In genomic region chr2:122762991-122763390, GRCm38 (mm10) we compare ENCODE assay signal across 23 mouse cellular contexts. TPM values are rescaled to one million over a fixed set of nuclear protein-coding genes. Genes with fewer than 3 reads are reported as not detected.
DNase-seq lines count a peak whose midpoint lies in the region; ATAC-seq and TF ChIP-seq lines count a peak whose summit lies in the region.
"Had no signal": no experiment of that assay in that cellular context is flagged by ENCODE, and none has a peak within 500 bp of the region (broad histone marks: within the 10 kb centered on the region; RNA-seq: fewer than 3 reads in every experiment).

No protein-coding gene starts in this region.

- no peak overlapping the region for H3K4me3 ChIP-seq in heart, adult 2 months
- no peak overlapping the region for H3K4me3 ChIP-seq in kidney, postnatal 0 days (replicated peaks; ENCODE audit: low read depth, low read length)
- no peak overlapping the region for H3K4me3 ChIP-seq in bone marrow macrophage, adult 2 months (ENCODE audit: insufficient read depth, low read length)
- H3K4me3 ChIP-seq in brown adipose tissue, adult 24 weeks (ENCODE audit: insufficient read depth, low read depth, low read length): no peak overlapping the region
- H3K4me3 ChIP-seq in forebrain, embryonic 15.5 days: no peak overlapping the region
- H3K4me3 ChIP-seq: forebrain, embryonic 10.5 days; forebrain, embryonic 13.5 days; heart, embryonic 12.5 days; heart, embryonic 15.5 days; hindbrain, embryonic 12.5 days; hindbrain, embryonic 15.5 days had no signal

- no peak overlapping the region for H3K4me2 ChIP-seq in kidney, postnatal 0 days (ENCODE audit: low read length)
- no peak overlapping the region for H3K4me2 ChIP-seq in forebrain, embryonic 15.5 days (replicated peaks)
- H3K4me2 ChIP-seq: forebrain, embryonic 13.5 days; heart, embryonic 12.5 days; heart, embryonic 15.5 days; hindbrain, embryonic 12.5 days; hindbrain, embryonic 15.5 days had no signal

- peak; percentile 28; the same call in 1 of the 2 replicates for TF ChIP-seq POLR2A in heart, adult 2 months (IDR thresholded peaks at IDR 0.05; ENCODE audit: insufficient read depth, low read depth, low read length)
- no peak for TF ChIP-seq POLR2A in bone marrow macrophage, adult 2 months (IDR thresholded peaks at IDR 0.05; ENCODE audit: borderline replicate concordance, low read depth, low read length)

- DNase-seq in heart, adult 2 months: no peak
- no peak for DNase-seq in heart, postnatal 25 days (ENCODE audit: low spot score)
- DNase-seq in kidney, postnatal 0 days (ENCODE audit: low spot score): no peak
- no peak for DNase-seq in kidney, adult 11 months
- DNase-seq in urinary bladder, postnatal 10 days (ENCODE audit: low spot score): no peak
- DNase-seq: adrenal gland, adult 2 months; adrenal gland, postnatal 14 days; cerebellum, adult 18-20 months; cerebellum, adult 9-10 months; cerebellum, postnatal 14 days; forebrain, postnatal 0 days; gastrocnemius, postnatal 36 days; heart, postnatal 10 days had no signal

- intact Hi-C loops in heart, adult 2 months (cut with DNase I): no loop called here
- intact Hi-C loops in heart, postnatal 25 days (cut with DNase I): no loop called here

- no peaks in the 10 kb centered on the region for H3K9me3 ChIP-seq in kidney, postnatal 0 days (replicated peaks; ENCODE audit: low read length)
- no peaks in the 10 kb centered on the region for H3K9me3 ChIP-seq in forebrain, embryonic 15.5 days
- H3K9me3 ChIP-seq: forebrain, embryonic 10.5 days; forebrain, embryonic 13.5 days; heart, embryonic 12.5 days; heart, embryonic 15.5 days; hindbrain, embryonic 12.5 days; hindbrain, embryonic 15.5 days had no signal

- TF ChIP-seq EP300 in heart, adult 2 months (IDR thresholded peaks at IDR 0.05; ENCODE audit: insufficient read depth, low read depth, low read length): peak; percentile 82; the same call in 1 of the 2 replicates

- peaks cover 9% of the 10 kb centered on the region for H3K4me1 ChIP-seq in heart, adult 2 months (ENCODE audit: control insufficient read depth, insufficient read depth, low read length)
- no peaks in the 10 kb centered on the region for H3K4me1 ChIP-seq in kidney, postnatal 0 days (replicated peaks; ENCODE audit: insufficient read depth, low read length)
- H3K4me1 ChIP-seq in bone marrow macrophage, adult 2 months (ENCODE audit: control insufficient read depth, insufficient read depth, low read length): peaks cover 28% of the 10 kb centered on the region
- peaks cover 7% of the 10 kb centered on the region; the same call in 1 of the 2 replicates for H3K4me1 ChIP-seq in brown adipose tissue, adult 24 weeks (ENCODE audit: control insufficient read depth, insufficient read depth, insufficient read length, low read length)
- H3K4me1 ChIP-seq in forebrain, embryonic 15.5 days: peaks cover 8% of the 10 kb centered on the region

- peak; percentile 68 for ATAC-seq in kidney, postnatal 0 days (replicated peaks; ENCODE audit: low FRiP score, low read depth)
- no peak for ATAC-seq in forebrain, embryonic 15.5 days (replicated peaks)
- ATAC-seq: CD4-positive, CD25-positive, alpha-beta regulatory T cell, adult 4 months; forebrain, embryonic 13.5 days; forebrain, postnatal 0 days had no signal

- WGBS in heart, adult 2 months: 21% methylated on average over 3 of the region's 3 CpGs
- 43% methylated on average over 3 of the region's 3 CpGs for WGBS in kidney, postnatal 0 days
- 70% methylated on average over 3 of the region's 3 CpGs for WGBS in forebrain, embryonic 15.5 days

- H3K9ac ChIP-seq in heart, adult 2 months (ENCODE audit: low read depth, low read length): no peak overlapping the region
- H3K9ac ChIP-seq in kidney, postnatal 0 days (ENCODE audit: low read depth, low read length): no peak overlapping the region
- no peak overlapping the region for H3K9ac ChIP-seq in forebrain, embryonic 15.5 days (replicated peaks)
- H3K9ac ChIP-seq: forebrain, embryonic 13.5 days; forebrain, postnatal 0 days; heart, embryonic 12.5 days; heart, embryonic 15.5 days; hindbrain, embryonic 12.5 days; hindbrain, embryonic 15.5 days had no signal

- TF ChIP-seq CTCF in heart, adult 2 months (IDR thresholded peaks at IDR 0.05): no peak
- no peak for TF ChIP-seq CTCF in kidney, postnatal 0 days (IDR thresholded peaks at IDR 0.05; ENCODE audit: low read depth)
- no peak for TF ChIP-seq CTCF in bone marrow macrophage, adult 2 months (IDR thresholded peaks at IDR 0.05; ENCODE audit: low read depth, low read length)

- no peaks in the 10 kb centered on the region for H3K27me3 ChIP-seq in heart, adult 2 months (ENCODE audit: control insufficient read depth, insufficient read depth, low read length)
- H3K27me3 ChIP-seq in kidney, postnatal 0 days (ENCODE audit: insufficient read depth, low read length): no peaks in the 10 kb centered on the region
- H3K27me3 ChIP-seq in forebrain, embryonic 15.5 days: peaks cover 17% of the 10 kb centered on the region

- H3K79me2 ChIP-seq in heart, adult 2 months (replicated peaks; ENCODE audit: control insufficient read depth, insufficient read depth, low read length): no peaks in the 10 kb centered on the region; the same call in 1 of the 2 replicates

- peak overlapping the region; percentile 43 for H3K27ac ChIP-seq in heart, adult 2 months
- no peak overlapping the region for H3K27ac ChIP-seq in kidney, postnatal 0 days
- H3K27ac ChIP-seq in bone marrow macrophage, adult 2 months (ENCODE audit: insufficient read depth, low read depth, low read length): 0 out of 2 replicates have a peak overlapping the region, but pooled peaks have one; percentile 4
- peak overlapping the region; percentile 55; the same call in 1 of the 2 replicates for H3K27ac ChIP-seq in brown adipose tissue, adult 24 weeks (replicated peaks; ENCODE audit: low read depth, low read length)
- no peak overlapping the region for H3K27ac ChIP-seq in forebrain, embryonic 15.5 days (replicated peaks)
- H3K27ac ChIP-seq: forebrain, embryonic 10.5 days; forebrain, embryonic 13.5 days; heart, embryonic 15.5 days; hindbrain, embryonic 12.5 days; hindbrain, embryonic 15.5 days had no signal

- peaks cover 5% of the 10 kb centered on the region for H3K36me3 ChIP-seq in heart, adult 2 months (ENCODE audit: control insufficient read depth, insufficient read depth, low read length)
- no peaks in the 10 kb centered on the region for H3K36me3 ChIP-seq in kidney, postnatal 0 days (ENCODE audit: insufficient read depth, low read length)
- H3K36me3 ChIP-seq in forebrain, embryonic 15.5 days: no peaks in the 10 kb centered on the region
- H3K36me3 ChIP-seq: forebrain, embryonic 10.5 days; heart, embryonic 12.5 days; heart, embryonic 15.5 days; hindbrain, embryonic 12.5 days; hindbrain, embryonic 15.5 days had no signal

RNA-seq across cellular contexts. Expression of gene Sqor, which starts 2.0 kb away (rescaled TPM):
- 10 to 100 TPM; 35.0 to 43.1 TPM for total RNA-seq in heart, adult 2 months (2021)
- polyA plus RNA-seq in heart, adult 2 months (2012; rRNA removed): 29.3 and 43.4 TPM in 2 replicates
- total RNA-seq in heart, postnatal 25 days (2021): 10 to 100 TPM; 24.9 to 25.6 TPM
- 33.0 and 34.5 TPM in 2 replicates for polyA plus RNA-seq in kidney, postnatal 0 days (2015; fragmentation: Nextera tagmentation; extraction: Ambion mirVana)
- polyA plus RNA-seq in bone marrow macrophage, adult 2 months (2012; ENCODE audit: insufficient read depth, insufficient read length, missing spikeins): 111 and 118 TPM in 2 replicates
- 152 TPM in 2 replicates for polyA plus RNA-seq in brown adipose tissue, adult 24 weeks (2012; ENCODE audit: insufficient read depth, insufficient read length, missing spikeins)
- polyA plus RNA-seq in forebrain, embryonic 15.5 days (2015; fragmentation: Nextera tagmentation; extraction: Ambion mirVana): 1.7 and 2.2 TPM in 2 replicates

RNA-seq across cellular contexts. Expression of gene Bloc1s6, which starts 24.7 kb away (rescaled TPM):
- total RNA-seq in heart, adult 2 months (2021): 10 to 100 TPM; 26.7 to 29.9 TPM
- 26.0 and 44.2 TPM in 2 replicates for polyA plus RNA-seq in heart, adult 2 months (2012; rRNA removed)
- 10 to 100 TPM; 20.6 to 23.0 TPM for total RNA-seq in heart, postnatal 25 days (2021)
- polyA plus RNA-seq in kidney, postnatal 0 days (2015; fragmentation: Nextera tagmentation; extraction: Ambion mirVana): 43.6 and 50.0 TPM in 2 replicates
- 48.0 and 48.8 TPM in 2 replicates for polyA plus RNA-seq in bone marrow macrophage, adult 2 months (2012; ENCODE audit: insufficient read depth, insufficient read length, missing spikeins)
- 23.5 and 25.0 TPM in 2 replicates for polyA plus RNA-seq in brown adipose tissue, adult 24 weeks (2012; ENCODE audit: insufficient read depth, insufficient read length, missing spikeins)
- polyA plus RNA-seq in forebrain, embryonic 15.5 days (2015; fragmentation: Nextera tagmentation; extraction: Ambion mirVana): 89.0 and 89.4 TPM in 2 replicates

Comparison
In these comparisons a context has a peak if more than half of its experiments do, and no peak if none do; other contexts are left out.
1. H3K27ac ChIP-seq: peak in heart, adult 2 months (single experiment), bone marrow macrophage, adult 2 months (single experiment) and brown adipose tissue, adult 24 weeks (single experiment); none in kidney, postnatal 0 days (single experiment) and forebrain, embryonic 15.5 days (single experiment).